Mouse (Mus musculus) yolk sac, embryonic 10.5 days (tissue): ENCODE measurements at regions not wholly inside any gene's neighbourhood (a gene's known extent, or its start where the extent isn't known, plus 50 kb on each side); places are given as distances from the start of the nearest gene placed in this dataset.

Experiments
- DNase-seq: peaks from one replicate; pipeline ENCODE4 v3.0.0-alpha.2; 2017; ENCODE audit warnings: low spot score

GRCm38 (mm10) chr4:101342071-101342762 is 76.9 kb upstream of the Ak4 start:
- DNase-seq: no peak

- no peak for DNase-seq
Observed at GRCm38 (mm10) chr4:101340741-101341140, 75.7 kb upstream of the Jak1 start.

GRCm38 (mm10) chr4:101338211-101338610 is 73.1 kb upstream of the Jak1 start:
- no peak for DNase-seq

GRCm38 (mm10) chr4:101336811-101337210 is 71.7 kb upstream of the Jak1 start:
- no peak for DNase-seq

- DNase-seq: no peak
Observed at GRCm38 (mm10) chr4:101336371-101336770, 71.3 kb upstream of the Jak1 start.

GRCm38 (mm10) chr4:101333868-101334267 is 68.8 kb upstream of the Jak1 start:
- no peak for DNase-seq

- DNase-seq: no peak
Observed at GRCm38 (mm10) chr4:101333036-101333435, 68.0 kb upstream of the Jak1 start.

GRCm38 (mm10) chr4:101331231-101331630 is 66.1 kb upstream of the Jak1 start:
- no peak for DNase-seq

GRCm38 (mm10) chr4:101329060-101329459 is 64.0 kb upstream of the Jak1 start:
- DNase-seq: no peak

GRCm38 (mm10) chr4:101326067-101326466 is 61.0 kb upstream of the Jak1 start:
- DNase-seq: no peak

- DNase-seq: no peak
Observed at GRCm38 (mm10) chr4:101321731-101322130, 56.6 kb upstream of the Jak1 start.

- DNase-seq: no peak
Observed at GRCm38 (mm10) chr4:101320587-101320986, 55.5 kb upstream of the Jak1 start.

GRCm38 (mm10) chr4:101319681-101320220 is 54.7 kb upstream of the Jak1 start:
- no peak for DNase-seq

- no peak for DNase-seq
Observed at GRCm38 (mm10) chr4:101318836-101319235, 53.8 kb upstream of the Jak1 start.

GRCm38 (mm10) chr4:101316061-101316460 is 51.0 kb upstream of the Jak1 start:
- no peak for DNase-seq
